Mouse (Mus musculus) gastrocnemius, adult 18-20 months (tissue): ENCODE measurements at regions not wholly inside any gene's neighbourhood (a gene's known extent, or its start where the extent isn't known, plus 50 kb on each side); places are given as distances from the start of the nearest gene placed in this dataset.

Experiments used
- DNase-seq: peaks from one replicate; pipeline ENCODE4 v3.0.0; 2021; ENCODE audit warnings: low spot score

GRCm38 (mm10) chr7:34587239-34587638, 69.3 kb downstream of the Kctd15 start:
- no peak for DNase-seq

GRCm38 (mm10) chr7:34585312-34585865, 71.1 kb downstream of the Kctd15 start:
- no peak for DNase-seq

GRCm38 (mm10) chr7:34584870-34585269, 71.7 kb downstream of the Kctd15 start:
- DNase-seq: no peak

DNA sequence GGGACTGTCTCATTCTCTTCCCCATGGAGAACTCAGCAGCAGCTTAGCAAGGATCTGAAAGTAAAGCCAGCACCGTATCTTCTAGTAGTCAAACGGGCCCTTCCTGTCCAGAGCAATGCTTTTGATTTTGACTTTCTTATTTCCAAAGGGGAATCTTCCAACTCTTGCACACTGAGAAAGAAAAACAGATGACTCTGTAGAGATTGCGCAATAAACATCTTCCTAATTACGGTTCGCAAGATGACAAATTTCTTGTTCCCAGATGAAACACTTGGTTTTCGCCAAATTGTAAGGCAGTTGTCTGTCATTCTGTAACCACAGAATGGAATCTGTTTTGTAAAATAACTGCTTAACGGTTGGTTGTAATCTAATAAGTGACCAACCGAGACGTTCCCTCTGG, 75.7 kb downstream of the Kctd15 start:
- no peak for DNase-seq

GRCm38 (mm10) chr7:34571295-34571694, 85.2 kb downstream of the Kctd15 start:
- DNase-seq: peak; percentile 14

- peak; percentile 62 for DNase-seq
Observed at GRCm38 (mm10) chr7:34570114-34571065, 86.1 kb downstream of the Kctd15 start.

- DNase-seq: no peak
Observed at GRCm38 (mm10) chr7:34569747-34570113, 86.8 kb downstream of the Kctd15 start.

DNA sequence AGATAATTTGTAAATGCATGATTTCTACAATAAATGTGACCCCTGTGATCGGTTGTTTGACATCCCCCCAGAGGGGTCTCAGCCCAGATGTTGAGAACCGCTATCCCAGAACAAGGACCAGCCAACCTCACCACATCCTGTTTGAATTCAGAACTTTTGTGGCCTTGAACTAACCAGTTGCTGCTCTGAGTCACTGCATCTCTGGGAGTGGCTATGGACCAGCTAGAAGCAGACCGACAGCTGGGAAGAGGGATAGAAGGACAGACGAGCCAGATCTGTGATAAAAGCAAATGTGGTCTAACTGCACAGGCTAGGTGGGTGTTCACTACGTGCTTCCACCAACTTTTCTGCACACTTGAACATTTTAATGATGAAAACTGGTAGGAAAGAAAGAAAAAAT, 89.0 kb downstream of the Kctd15 start:
- no peak for DNase-seq

DNA sequence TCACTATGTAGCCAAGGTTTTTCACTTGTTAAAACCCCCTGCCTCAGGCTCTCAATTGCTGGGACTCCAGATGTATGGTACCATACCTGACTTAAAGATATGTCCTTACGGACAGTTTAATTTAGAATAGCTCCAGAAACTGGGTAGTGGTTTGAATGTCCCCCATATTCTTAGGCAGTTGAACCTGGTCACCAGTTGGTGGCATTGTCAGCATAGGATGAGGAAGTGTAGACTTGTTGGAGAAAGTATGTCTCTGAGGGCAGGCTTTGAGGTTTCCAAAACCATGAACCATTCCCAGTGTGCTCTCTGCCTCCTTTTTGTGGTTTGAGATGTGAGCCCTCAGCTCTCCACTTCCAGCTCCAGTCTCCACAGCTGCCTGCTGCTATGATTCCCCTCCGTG, 94.4 kb downstream of the Kctd15 start:
- no peak for DNase-seq

DNA sequence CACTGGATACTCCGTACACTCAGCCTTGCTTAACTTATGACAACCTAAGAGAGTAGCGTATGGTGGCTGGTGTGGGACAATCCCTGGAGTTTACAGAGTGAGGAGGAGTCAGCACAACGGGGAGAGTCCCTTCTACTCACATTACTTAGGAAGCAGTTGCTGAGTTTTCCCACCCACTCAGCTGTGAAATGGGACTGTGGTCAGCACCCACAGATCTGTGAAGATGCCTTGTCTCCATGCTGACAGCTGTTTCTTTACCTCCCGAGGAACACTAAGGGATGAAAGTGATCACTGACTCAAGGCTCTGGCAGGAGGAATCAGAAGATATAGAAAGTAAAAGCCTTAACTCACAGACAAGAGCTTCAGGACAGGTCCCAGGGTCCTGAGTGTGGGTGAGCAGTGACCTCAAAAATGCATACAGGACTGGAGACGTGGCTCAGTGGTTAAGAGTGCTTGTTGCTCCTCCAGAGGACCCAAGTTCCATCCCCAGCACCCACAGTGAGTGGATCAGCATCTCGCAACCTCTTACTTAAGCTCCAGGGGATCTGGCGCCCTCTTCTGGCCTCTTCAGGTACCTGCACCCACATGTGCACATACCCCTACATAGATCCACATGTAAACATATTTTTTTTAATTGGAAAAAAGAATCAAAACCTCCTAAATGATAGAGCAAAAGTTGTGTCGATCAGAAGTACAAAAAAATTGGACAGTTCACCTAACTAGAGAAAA, 97.8 kb downstream of the Kctd15 start:
- DNase-seq: no peak

- no peak for DNase-seq
Observed at GRCm38 (mm10) chr7:34555196-34555595, 101.3 kb downstream of the Kctd15 start.

DNA sequence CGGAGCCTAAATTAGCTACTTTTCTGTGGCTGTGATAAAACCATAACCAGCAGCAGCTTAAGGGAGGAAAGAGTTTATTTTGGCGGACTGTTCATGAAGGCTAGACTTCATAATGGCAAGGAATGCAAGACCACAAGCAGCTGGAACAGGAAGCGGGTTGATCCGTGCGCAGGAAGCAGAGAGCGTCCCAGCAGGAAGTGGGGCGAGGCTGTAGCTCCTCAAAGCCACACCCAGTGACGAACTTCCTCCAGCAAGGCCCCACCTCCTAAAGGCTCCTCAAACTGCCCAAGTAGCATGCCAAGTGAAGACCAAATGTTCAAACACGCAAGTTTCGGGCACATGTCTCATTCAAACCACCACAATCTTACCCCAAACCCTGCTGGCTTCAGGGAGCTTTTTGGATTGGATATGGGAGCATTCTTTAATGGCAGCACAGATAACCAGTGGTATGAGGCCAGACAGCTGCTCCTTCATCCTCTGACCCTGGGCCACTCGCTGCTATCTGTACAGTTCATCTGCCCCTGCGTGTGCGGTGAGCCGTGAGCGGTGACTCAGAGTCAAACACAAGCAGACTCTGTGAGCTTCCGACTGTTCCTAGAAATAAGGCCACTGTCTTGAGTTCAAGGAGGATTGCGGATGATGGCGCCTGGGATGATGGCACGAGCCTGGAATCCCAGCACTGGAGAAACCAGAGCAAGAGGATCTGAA, 109.8 kb downstream of the Kctd15 start:
- DNase-seq: no peak

GRCm38 (mm10) chr7:34545906-34546305, 110.6 kb downstream of the Kctd15 start:
- DNase-seq: no peak

- no peak for DNase-seq
Observed at GRCm38 (mm10) chr7:34541906-34542305, 114.6 kb downstream of the Kctd15 start.

DNA sequence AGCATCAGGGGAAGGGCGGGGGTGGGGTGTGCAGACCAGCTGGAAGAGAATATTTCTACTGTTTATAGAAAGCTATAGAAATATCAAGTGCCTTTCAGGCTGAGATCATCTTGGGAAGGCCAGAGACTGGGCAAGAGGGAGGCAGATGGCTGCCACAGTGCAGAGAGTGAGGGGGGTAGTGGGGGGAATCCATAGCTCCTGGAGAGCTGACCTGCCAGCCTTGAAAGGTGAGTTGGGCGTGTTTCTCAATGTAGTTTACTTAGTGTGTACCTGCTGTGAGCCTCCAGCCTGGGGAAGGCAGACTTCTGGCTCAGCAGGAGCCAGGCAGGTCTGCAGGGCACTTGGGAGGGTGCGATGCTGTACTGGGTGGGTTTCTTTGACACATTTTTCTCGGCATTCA, 115.5 kb downstream of the Kctd15 start:
- DNase-seq: no peak

DNA sequence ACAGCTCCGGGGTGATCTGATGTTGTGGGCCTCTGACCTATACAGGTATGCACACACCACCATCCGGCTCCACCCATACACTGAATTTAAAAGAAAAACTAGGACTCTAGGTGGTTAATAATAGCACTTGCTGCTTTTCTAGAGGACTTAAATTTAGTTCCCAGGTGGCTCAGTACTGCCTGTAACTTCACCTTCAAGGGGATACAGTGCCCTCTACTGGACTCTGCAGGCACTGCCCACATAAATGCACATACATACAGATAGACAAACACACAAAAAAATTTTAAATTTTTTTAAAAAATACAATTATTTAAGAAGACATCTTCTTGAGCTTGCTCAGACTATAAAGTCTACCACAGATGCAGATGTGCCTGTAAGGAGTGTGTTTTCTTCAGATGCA, 116.7 kb downstream of the Kctd15 start:
- DNase-seq: no peak

DNA sequence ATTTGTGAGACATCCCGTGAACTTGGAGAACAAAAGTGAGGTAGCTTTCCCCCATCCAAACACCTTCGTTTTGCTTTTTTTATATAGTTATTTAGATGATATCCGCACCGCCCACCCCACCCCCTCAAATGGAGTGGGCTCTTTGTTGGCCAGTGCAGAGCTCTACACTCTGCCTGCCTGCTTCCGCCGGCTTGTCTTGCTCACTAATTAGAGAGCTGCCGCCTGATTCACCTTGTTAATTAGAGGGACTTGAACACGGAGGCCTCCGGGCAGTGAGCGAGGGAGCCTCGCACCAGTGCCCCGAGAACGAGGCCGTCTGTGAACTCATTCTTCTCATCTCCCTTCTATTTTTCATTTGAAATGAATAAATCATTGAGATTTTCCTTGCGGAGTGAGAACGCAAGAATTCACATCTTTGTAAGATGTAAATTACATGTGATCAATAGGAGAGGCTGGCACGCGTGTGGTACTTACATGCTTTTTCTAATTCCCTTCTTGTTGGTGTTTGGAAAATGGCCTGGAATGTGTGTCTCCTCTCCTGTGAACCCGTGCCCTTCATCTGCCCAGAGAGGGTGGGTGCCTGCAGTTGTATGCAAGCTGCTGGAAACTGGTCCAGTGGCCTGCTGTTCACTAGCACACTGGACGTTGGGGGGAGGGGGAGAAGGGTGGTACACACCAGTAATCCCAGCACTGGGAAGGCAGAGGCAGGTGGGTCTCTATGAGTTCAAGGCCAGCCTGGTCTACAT, 118.0 kb downstream of the Kctd15 start:
- no peak for DNase-seq

DNA sequence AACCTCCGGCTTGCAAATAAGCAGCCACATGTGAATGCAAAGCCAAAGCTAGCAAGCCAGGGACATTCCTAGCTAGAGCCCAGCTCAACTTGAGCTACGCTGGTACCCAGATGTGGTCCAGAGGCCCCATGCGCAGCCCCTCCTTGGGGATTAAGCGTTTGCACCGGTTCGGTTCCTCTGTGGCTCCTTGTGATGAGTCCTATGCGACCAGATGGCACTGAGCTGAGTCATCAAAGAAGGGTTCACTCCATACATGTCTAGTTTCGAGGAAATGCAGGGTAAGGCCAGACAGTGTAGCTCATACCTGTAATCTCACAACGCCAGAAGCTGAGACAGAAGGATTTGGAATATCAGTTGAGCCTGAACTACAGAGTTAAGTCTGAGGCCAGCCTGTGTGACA, 119.4 kb downstream of the Kctd15 start:
- DNase-seq: no peak

DNA sequence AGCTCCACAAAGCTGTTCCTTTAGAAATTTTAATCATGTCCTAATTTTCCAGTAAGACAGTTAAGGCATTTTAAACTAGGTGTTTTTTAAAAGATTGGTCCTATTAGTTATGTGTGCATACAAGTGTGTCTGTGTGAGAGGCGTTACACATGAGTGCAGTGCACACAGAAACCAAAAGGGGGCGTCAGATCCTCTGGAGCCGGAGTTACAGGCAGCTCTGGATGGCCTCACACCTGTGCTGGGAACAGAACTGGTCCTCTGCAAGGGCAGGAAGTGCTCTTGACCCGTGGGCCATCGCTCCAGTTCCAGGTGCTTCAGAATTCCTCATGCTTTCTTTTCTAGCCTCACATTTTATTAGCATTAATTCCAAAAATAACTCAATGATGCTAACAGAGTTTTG, 122.3 kb downstream of the Kctd15 start:
- no peak for DNase-seq

DNA sequence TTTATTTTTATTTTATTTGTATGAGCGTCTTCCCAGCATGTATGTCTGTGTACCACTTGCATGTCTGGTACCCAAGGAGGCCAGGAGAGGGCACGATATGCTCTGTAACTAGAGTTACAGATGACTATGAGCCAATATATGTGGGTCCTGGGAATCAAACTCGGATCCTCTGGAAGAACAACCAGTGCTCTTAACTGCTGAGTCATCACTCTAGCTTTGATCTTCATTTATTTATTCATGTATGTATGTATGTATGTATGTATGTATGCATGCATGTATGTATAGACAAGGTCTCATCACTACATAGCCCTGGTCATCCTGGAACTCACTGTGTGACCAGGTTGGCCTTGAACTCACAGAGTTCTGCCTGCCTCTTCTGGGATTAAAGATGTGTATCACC, 124.9 kb downstream of the Kctd15 start:
- DNase-seq: no peak

GRCm38 (mm10) chr7:34507858-34508257, 114.7 kb upstream of the Lsm14a start:
- DNase-seq: no peak
